Mouse (Mus musculus): ENCODE measurements around the gene Krt90.
"Not testable (repeated sequence)": the region's sequence is repeated elsewhere in the genome, so short reads cannot be mapped to it uniquely, and the experiment has no call there.

The Krt90 gene

DNA sequence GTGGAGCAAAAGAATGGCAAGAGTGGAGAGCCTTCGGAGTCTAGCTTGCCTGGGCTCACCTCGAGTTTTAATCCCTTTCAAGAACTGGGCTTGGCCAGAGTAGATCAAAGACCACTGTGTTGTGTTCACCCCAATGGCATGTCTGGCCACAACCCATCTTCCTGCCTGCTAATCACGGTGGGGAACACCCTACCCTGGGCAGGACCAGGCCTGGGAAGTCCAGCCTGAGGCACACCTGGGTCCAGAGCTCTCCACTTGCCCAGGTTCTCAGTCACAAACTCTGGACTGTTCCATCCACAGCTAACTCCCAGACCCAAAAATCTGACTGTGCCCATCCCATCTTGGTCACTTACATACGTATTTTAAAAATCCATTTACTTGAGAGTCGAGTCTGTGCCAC is at the start of gene Krt90:
Krt90 (minus strand) TSS at position 101 of the 400 bp plus-strand sequence.
- no peak for DNase-seq

DNA sequence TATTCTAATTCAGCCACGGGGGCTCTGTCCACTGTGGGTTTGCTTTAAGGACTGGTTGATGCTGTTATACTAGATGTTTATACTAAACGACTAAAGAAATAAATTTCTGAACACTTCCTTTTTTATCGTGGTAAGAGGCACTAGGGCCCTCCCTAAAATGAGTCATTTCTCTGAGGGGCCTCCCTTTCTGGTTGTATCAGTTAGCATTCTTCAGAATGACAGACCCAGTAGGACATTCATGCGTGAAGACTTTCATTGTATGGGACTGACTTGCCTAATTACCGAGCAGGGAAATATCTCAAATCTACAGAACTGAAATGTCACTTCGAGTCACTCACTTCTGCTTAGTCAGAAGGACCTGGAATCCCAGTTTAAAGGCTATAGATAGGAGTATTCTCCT is 36.4 kb upstream of the Krt90 start:
- no peak for DNase-seq

DNA sequence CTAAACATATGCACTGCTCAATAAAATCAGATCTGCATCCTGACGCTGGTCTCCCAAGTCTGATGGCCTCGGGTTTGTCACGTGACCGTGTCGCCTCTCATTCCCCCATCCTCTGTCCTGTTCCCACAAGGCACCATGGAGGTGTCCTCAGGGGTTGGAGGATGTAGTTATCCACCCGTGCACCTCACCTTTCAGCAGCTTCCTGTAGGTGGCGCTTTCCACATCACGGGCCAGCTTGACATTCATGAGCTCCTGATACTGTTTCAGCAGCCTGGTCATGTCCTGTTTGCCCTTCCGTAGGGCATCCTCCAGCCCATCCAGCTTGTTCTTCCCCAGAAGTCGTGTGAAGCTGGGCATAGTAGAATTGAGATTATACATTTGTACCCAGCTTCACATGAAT is 25.5 kb upstream of the Krt90 start:
- peak; percentile 15 to 19 for DNase-seq

DNA sequence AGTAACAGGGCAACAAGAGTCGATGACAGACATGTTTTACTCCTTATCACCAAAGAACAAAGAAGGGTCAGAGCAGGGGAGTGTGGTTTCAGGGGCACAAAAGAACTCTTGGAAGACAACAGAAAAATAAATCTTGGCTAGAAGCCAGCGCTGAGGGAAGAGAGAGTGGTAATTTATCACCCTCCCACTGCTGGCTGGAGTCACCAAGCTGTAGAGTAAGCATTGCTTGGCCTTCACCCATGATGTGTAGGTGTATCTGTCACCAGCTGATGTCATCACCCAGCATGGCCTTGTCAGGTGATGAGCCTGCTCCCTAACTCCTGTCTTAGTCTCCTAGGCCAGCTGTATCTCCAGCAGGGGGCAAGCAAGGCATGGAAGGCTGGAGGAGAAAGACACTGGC is 21.7 kb upstream of the Krt90 start:
- DNase-seq: no peak

DNA sequence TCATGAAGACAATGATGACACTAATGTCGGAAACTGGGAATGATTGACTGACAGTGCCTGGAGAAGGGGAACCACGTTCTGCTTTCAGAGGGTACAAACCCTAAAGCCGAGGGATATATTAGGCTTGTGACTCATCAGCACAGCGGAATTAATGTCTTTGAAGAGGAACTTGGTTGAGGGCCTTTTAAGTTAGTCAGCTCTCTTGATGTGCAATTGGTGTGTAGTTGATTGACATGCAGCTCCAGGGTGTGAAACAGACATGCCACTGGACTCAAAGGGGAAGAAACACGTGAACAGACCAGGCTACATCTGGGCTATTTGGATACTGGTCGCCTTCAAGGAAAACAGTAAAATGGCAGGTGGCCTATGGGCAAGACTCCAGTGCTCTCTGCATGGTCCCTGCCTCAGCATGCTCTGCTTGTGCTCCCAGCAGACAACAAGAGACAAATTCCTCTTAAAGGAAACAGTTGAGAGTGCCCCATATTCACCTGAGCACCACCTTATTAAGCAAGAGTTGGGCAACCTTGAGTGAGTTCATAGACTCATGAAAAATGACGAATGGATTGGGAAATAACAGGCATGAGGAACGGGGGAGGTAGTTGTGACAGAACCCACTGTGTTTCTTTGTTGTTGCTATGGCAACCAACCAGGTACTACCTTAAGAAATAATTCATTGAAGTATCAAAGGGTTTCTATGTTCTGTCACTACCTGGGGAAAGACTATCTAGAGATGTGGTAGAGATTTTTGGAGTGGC is 20.6 kb upstream of the Krt90 start:
- no peak for DNase-seq

DNA sequence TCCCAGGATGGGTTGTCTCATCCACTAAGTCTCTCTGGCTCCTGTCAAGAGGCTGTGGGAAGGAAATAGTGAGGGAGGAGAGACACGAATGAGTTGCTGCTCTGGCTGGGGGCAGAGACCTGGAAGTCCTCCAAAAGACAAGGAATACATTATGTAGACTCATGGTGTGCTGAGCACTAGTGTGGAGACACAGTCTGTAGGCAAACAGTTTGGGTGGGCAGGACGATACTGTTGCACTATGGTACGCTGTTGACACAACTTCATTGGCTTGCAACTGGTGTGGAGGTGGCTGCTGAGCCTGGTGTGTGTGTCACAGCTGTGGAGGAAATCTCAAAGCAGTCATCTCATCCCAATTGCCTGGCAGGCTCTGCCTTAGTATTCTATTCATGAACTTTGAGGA is 19.0 kb upstream of the Krt90 start:
- peak in 1 of 2 experiments; percentile 0 for DNase-seq

DNA sequence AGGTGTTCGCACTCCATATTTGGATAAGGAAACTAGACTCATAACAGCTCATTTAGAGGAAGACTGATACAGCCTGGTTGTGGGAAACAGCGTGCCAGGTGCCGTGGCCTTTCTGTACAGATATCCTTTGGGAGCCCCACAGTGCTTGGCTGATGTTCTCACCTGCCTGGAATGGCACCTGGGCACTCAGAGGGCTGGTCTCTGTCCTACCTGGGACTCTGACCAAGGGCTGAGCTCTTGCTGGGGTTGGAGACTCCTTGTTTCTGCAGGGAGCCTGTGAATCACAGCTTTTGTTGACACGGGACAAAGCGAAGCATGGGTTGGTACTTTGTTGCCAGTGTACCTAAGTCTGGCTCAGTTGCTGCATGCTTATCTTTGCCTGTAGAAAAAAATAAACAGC is 12.8 kb upstream of the Krt90 start:
- DNase-seq: no peak

DNA sequence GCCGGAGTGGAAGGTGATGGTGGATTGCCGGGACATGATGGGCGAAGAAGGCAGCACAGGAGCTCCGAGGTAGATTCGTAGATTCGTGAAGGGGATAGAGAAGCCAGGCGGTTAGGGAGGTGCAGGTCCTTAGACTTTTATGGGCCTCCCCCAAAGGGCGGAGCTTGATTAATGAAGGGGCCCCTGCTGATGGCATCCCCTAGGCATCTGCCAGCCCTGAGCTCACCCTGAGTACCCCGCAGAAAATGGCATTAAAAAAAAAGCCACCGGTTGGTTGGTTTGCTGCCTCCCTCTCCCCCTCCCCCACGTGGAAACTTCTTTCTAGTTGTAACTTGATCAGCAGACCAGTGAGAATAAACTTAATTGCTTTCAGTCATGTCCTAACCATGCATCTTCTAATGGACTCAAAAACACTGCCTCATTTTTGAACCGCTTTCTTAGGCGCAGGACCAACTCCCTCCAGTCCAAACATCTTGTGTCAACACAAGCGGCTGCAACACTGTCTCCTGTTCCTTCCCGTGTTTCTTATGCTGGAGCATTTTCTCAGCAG is 11.1 kb upstream of the Krt90 start, which contains the start of gene Krt75:
Krt75 (minus strand) TSS at position 109 of the 550 bp plus-strand sequence.
- DNase-seq: peak; percentile 9 to 40

DNA sequence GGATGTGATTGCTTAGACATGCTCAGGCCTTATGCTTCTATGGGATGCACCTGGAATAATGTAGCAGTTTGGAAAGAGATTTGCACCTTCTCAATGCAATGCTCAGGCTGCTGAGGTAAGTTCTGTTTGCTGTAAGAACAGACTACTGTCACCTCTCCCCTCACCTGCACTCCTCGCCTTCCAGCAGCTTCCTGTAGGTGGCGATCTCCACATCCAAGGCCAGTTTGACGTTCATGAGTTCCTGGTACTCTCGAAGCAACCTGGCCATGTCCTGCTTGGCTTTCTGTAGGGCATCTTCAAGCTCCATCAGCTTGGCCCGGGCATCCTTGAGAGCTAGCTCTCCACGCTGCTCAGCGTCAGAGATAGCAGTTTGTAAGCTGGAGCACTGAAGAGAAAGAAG is 5.0 kb upstream of the Krt90 start:
- DNase-seq: peak; percentile 21 to 35

DNA sequence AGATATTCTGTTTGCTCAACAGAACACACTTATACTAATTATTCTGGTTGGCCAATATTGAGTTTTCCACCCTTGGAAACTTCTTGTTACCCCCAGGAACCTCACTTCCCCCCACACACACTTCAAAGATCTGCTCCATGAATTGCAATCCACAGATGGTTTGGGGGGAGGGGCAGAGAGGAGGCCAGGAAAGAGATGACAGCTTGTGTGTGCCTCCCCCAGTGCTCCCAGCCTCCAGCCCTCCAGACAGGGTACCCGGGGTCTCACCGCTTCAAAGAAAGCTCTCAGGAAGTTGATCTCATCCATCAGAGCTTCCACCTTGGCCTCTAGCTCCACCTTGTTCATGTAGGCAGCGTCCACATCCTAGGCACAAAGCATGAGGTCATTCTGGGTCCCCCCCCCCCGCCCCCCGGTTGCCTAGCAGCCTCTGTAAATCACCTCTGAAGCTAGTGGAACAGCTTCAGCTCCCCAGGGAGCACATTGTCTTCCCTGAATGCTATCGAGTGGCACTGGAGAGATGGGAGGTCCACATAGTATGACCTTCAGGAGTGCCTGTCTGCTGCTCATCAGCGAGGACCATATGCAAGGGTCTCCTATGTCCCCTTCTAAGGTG is 4.6 kb downstream of the Krt90 start:
- no peak for DNase-seq

DNA sequence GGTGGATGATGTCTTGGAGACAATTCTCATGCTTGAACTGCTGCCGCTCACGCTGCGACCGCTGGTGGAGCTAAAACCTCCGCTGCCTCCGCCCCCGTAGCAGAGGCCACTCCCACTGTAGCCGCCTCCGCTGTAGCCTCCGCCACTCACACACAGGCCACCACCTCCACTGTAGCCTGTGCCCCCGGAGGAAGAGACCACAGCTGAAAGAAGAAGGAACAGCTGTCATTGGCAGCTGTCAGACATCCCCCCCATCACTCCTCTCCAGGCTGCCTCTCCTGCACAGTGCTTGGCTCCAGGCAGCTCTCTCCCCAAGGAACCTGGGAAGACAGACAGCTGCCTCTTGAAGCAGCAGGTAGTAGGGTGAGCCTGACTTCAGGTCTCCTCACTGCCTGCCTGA is 9.6 kb downstream of the Krt90 start:
- DNase-seq: peak; percentile 73 to 80

DNA sequence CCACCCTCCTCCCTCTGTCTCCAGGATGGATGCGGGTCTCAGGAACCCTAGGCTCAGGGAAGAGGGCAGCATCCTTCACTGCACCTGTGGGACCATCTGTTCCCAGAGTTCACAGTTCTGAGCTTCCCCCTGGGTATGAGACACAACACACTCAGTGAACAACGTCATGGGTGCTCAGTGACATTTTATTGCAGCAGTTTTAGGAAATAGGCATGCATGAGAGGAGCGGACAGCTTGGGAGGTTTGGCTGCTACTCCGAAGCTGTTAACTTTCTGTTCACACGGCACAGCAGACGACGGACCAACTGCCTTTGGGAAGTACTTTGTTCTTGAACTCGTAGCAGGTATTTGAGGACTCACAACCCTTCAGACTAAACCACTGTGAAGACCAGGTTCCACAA is 10.6 kb downstream of the Krt90 start:
- DNase-seq: no peak

DNA sequence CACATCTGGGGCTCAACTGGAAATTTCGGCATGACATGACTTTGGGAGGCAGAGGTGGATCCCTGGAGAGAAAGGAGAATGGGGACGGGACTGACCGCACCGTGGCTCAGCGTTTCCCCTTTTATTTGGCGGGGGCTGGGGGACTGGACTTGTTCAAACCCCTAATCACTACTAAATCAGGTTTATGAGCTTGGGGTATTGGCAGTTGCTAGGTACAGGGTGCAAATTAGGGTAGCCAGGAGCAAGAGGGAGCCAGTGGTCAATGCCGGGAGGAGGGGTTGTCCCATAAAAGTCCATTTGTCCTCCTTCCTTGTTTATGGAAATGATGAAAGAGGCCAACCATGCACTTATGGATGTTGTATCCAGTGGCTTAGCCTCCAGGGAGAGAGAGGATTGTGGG is 12.2 kb downstream of the Krt90 start, which contains the start of gene Krt82:
Krt82 (minus strand) TSS at position 101 of the 400 bp plus-strand sequence.
- DNase-seq: no peak

DNA sequence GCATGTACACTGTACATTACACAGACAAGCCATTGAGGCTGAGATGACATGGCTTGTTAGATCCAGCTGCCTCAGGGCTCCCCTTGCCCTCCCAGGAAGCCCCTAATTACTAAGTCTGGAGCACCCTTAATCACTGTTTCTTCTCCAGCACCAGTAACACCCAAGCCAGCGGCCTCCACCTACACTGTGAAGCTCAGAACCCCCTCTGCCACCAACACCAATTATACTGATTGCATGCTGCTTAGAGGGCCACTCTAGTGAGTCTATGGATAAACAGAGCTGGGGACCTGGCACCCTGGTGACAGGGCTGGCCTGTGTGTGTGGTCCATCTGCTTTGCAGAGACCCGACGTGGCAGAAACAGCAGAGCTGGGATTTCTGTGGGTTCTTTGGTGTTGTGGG is 18.3 kb downstream of the Krt90 start:
- no peak for DNase-seq

DNA sequence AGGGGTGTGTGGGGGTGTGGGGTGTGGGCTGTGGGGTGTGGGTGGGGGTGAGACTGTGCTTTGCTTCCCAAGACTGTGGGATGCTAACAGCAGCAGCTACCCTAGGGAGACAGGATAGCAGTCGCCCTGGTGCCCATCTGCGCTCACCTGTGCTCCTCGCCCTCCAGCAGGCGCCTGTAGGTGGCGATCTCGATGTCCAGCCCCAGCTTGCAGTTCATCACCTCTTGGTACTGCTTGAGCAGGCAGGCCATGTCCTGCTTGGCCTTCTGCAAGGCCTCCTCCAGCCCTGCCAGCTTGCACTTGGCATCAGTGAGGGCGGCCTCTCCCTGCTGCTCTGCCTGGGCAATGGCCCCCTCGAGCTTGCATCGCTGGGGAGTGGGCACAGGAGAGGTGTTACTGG is 20.2 kb downstream of the Krt90 start:
- peak; percentile 40 to 53 for DNase-seq

DNA sequence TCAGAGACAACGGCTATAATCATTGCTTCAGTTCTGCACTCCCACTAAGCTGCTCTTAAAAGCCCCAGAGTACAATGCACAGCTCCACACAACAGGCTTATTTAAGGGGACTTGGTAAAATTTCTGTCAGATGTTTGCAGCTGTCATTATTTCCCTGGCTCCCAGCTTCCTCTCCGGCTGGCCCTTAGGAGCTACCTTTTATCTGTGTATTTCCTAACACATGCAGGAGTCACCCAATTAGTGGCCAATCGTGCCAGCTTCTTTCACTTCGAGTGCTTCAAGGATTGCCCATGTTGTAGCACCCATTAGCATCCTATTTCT is 24.2 kb downstream of the Krt90 start:
- DNase-seq: peak in 1 of 2 experiments; percentile 11

DNA sequence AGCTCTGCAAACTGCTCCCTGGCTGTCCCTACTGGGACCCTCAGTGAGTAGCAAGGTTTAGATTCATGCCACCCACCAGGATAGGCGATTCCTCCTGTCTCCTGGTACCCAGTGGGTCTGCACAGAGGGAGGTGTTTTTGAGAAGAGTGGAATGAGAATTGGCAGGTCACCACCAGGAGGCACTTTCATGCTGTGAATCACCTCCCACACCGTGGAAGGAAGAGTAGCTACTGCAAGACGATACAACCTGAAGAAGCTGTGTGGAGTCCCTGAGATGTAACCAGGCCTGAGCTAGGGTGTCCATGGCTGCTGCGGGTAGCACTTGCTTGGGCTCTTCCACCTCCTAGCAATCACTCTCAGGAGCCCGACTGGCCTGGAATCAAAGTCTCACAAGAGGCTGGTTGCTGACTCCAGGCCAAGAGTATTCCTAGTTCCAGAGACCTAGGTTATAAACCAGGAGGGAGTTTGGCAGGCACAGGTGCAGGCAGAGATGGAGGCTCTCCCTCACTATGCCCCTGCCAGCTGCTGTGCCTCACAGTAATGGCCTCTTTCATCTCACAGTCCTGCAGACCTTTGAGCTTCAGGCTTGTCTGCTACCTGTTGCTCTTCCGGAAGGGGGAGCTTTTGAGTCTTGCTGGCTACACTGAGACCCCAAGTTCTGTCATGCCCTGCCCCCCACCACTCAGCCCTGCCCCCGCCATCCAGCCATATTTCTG is 24.7 kb downstream of the Krt90 start:
- peak; percentile 28 to 55 for DNase-seq

DNA sequence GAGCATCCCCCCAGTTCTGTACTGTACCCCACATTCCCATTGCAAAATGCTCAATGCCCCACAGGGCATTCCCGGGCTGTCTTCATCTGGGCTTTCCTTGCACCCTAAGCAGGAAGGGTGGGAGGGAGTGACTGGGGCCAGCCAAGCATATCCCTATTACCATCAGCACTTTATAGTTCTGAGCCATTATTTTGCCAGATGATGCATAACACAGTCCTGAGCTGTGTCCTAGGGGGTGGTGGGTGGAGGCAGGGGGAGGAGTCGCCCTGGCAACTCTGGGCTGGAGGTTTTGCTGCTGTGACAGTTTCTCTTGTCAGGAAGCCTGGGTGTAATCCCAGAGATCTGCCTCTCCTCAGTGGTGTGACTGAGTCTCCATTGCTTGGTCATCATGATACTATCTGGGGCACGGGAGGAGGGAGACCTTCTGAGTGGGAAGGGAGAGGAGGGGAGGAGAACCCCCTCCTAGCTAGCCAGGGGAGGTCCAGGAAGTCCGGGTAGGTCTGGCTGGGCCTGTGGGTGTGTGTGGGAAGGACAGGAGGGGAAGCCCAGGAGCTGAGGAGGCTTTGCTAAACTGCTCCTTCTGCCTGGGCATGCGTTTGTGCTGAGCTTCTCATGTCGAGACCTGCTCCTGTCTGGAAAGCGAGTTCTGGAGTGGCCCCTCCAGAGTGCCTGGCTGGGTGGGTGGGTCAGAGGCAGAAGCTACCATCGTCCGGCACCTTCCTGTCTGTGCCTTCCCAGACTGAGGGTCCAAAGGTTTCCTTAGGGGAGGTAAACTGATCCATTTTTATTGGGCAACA is 26.5 kb downstream of the Krt90 start:
- DNase-seq: peak; percentile 15 to 27

DNA sequence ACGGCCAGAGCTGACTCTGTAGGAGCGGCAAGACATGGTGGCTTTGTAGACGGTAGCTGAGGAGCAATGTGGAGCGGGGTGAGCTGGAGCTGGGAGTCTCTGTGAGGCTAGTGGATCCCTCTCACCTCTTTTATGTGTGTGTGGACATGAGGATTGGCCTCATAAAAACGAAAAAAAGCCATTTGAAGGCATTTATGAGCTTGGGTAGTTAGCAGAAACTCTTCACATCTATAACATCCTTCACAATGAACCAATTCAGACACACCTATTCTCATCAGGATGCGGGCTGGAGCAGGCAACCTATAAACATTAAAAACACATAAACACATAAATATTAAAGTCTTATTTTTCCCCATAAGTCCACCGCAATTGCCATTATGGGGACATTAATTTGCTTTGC is 30.0 kb downstream of the Krt90 start, which contains the start of gene Krt84:
Krt84 (minus strand) TSS at position 101 of the 400 bp plus-strand sequence.
- no peak for DNase-seq

DNA sequence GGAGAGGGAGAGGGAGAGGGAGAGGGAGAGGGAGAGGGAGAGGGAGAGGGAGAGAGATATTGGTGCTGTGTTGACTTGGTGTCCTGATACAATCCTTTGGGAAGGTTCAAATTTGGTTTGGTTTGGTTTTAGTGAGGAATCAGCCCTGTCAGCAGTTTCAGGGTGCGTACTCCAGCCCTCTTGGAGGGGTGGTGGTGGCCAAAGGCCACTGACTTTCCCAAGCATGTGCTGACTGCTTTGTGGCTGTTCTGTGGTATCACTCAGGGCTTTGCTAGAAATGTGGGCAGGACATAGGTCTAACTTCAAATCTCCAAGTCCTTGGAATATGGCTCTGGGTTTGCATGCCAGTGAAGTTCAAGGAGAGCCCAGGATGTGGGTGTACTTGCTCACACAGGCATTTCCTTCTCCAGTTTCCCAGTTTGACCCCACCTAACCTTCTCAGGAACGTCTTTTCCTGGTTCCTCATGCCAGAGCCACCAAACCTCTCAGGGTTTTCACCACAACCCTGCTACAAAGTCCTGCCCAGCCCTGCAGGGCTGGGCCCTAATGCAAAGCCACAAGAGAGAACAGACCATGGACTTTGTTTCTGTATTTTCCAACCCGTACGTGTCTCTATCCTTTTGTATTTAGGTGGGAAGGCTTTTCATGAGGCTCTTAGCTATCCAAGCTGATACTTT is 40.1 kb downstream of the Krt90 start:
- DNase-seq: no peak

DNA sequence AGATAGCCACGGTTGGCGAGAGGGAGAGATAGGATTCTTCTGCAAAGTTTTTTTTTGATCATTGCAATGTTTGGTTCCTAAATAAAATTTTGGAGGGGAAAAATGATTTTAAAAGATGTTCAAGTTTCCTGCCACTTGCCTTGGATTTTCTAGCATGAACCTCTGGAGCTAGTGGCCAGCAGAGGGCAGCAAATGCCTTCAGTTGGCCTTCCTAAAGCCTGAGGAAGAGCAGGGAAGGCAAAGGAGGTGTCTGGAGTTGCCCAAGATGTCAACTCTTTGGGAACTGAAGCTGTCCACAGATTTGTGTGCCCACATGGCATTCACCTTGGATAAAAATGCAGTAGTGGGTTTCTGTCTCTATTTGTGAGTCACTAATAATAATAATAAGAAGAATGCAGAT is 43.0 kb downstream of the Krt90 start:
- DNase-seq: peak; percentile 90

DNA sequence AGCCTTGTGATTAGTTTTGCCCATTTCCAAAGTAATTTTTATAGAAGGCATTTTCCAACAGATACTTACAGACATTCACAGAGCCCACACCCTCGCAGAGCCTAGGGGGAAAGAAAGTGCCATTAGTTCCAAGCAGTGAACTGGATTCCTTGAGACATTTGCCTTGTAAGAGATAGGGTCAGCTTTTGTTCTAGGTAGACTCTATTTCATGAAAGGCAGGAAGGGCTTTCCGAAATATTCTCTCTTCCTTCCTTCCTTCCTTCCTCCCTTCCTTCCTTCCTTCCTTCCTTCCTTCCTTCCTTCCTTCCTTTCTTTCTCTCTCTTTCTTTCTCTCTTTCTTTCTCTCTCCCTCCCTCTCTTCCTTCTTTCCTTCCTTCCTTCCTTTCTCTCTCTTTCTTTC is 45.6 kb downstream of the Krt90 start, which contains the start of gene Gm49425:
Gm49425 (minus strand) TSS at position 101 of the 400 bp plus-strand sequence.
- DNase-seq: not testable (repeated sequence)
